Mouse (Mus musculus) neural tube, embryonic 12.5 days (tissue): Measurements from ENCODE around the gene Brca1. TPM values are rescaled to one million over a fixed set of nuclear protein-coding genes. Genes with fewer than 3 reads are reported as not detected.
"Not testable (repeated sequence)": the region's sequence is repeated elsewhere in the genome, so short reads cannot be mapped to it uniquely, and the experiment has no call there.

Experiments used
- ATAC-seq: fragments of 200-750 bp; cut with Nextera tagmentation; 2 replicates; pipeline ENCODE4 v1.8.0; 2017; ENCODE audit warnings: low read depth, mild to moderate bottlenecking, moderate TSS enrichment, moderate library complexity; ENCODE audit not compliant: low FRiP score
- H3K27ac ChIP-seq: fragments of 300-500 bp; sonication (generic); 2 replicates; pipeline ENCODE4 v1.5.1; 2016
- H3K27me3 ChIP-seq: fragments of 300-500 bp; sonication (generic); replicated peaks from 2 replicates; pipeline ENCODE4 v1.6.1; 2016; ENCODE audit warnings: mild to moderate bottlenecking
- H3K36me3 ChIP-seq: fragments of 300-500 bp; sonication (generic); 2 replicates; pipeline ENCODE4 v1.6.1; 2016; ENCODE audit warnings: mild to moderate bottlenecking
- H3K4me1 ChIP-seq: fragments of 300-500 bp; sonication (generic); 2 replicates; pipeline ENCODE4 v1.6.1; 2016
- H3K4me2 ChIP-seq: fragments of 300-500 bp; sonication (generic); replicated peaks from 2 replicates; pipeline ENCODE4 v1.6.1; 2016; ENCODE audit warnings: mild to moderate bottlenecking
- H3K4me3 ChIP-seq: fragments of 300-500 bp; sonication (generic); 2 replicates; pipeline ENCODE4 v1.5.1; 2016
- H3K9ac ChIP-seq: fragments of 300-500 bp; sonication (generic); 2 replicates; pipeline ENCODE4 v1.6.1; 2016; ENCODE audit warnings: mild to moderate bottlenecking
- H3K9me3 ChIP-seq: fragments of 300-500 bp; sonication (generic); 2 replicates; pipeline ENCODE4 v1.6.1; 2016; ENCODE audit warnings: mild to moderate bottlenecking
- WGBS: fragments of 180-500 bp; shearing (Covaris S2); methylation state at CpG from one replicate; pipeline ENCODE4 v1.1.7; 2016; 5-methylcytosine and 5-hydroxymethylcytosine counted together
- polyA plus RNA-seq: library from polyadenylated mRNA; unstranded; fragments of >200 nt; fragmentation: Nextera tagmentation; extraction: Ambion mirVana; gene quantifications from 2 replicates; pipeline ENCODE4 v1.2.1, GENCODE M21; 2016

Gene Brca1
- polyA plus RNA-seq, 1 experiment from 2014 or later, result 10.0 TPM

GRCm38 (mm10) chr11:101454702-101455101, 97.1 kb downstream of the Brca1 start:
- Histone ChIP-seq H3K27ac (no peak overlapping the region), H3K4me1 (peaks cover 7% of the 10 kb centered on the region), H3K9me3 (no peaks in the 10 kb centered on the region), H3K27me3 (no peaks in the 10 kb centered on the region), H3K4me2 (no peak overlapping the region), H3K36me3 (peaks cover 25% of the 10 kb centered on the region), H3K9ac (no peak overlapping the region), H3K4me3 (no peak overlapping the region)
- 61% methylated on average over 6 of the region's 6 CpGs for WGBS
- no peak for ATAC-seq

- H3K4me3 ChIP-seq, result no peak overlapping the region
- WGBS, result 77% methylated on average over 10 of the region's 10 CpGs
- no peak for ATAC-seq
Observed at GRCm38 (mm10) chr11:101452093-101452774, 99.5 kb downstream of the Brca1 start.

GRCm38 (mm10) chr11:101451536-101451935, 100.2 kb downstream of the Brca1 start:
- peaks cover 7% of the 10 kb centered on the region for H3K4me1 ChIP-seq
- no peak overlapping the region for H3K4me2 ChIP-seq
- no peak overlapping the region for H3K27ac ChIP-seq
- peaks cover under 1% of the 10 kb centered on the region; the same call in 1 of the 2 replicates for H3K36me3 ChIP-seq
- no peak overlapping the region for H3K9ac ChIP-seq
- ATAC-seq, result no peak
- H3K9me3 ChIP-seq, result no peaks in the 10 kb centered on the region
- no peaks in the 10 kb centered on the region for H3K27me3 ChIP-seq
- H3K4me3 ChIP-seq, result no peak overlapping the region
- WGBS, result 93% methylated on average over 10 of the region's 10 CpGs

More at GRCm38 (mm10) chr11:101452093-101452774, 99.5 kb downstream of the Brca1 start:
- Histone ChIP-seq H3K36me3 (peaks cover under 1% of the 10 kb centered on the region), H3K27ac (no peak overlapping the region), H3K4me1 (peaks cover 7% of the 10 kb centered on the region), H3K9ac (no peak overlapping the region), H3K9me3 (no peaks in the 10 kb centered on the region), H3K27me3 (no peaks in the 10 kb centered on the region), H3K4me2 (no peak overlapping the region)

GRCm38 (mm10) chr11:101450394-101450793, 101.4 kb downstream of the Brca1 start:
- no peak overlapping the region for H3K27ac ChIP-seq
- 85% methylated on average over 3 of the region's 3 CpGs for WGBS
- H3K36me3 ChIP-seq, result peaks cover 8% of the 10 kb centered on the region
- peaks cover 7% of the 10 kb centered on the region for H3K4me1 ChIP-seq
- H3K9ac ChIP-seq, result no peak overlapping the region
- no peak for ATAC-seq
- H3K9me3 ChIP-seq, result no peaks in the 10 kb centered on the region
- H3K27me3 ChIP-seq, result no peaks in the 10 kb centered on the region
- no peak overlapping the region for H3K4me3 ChIP-seq
- H3K4me2 ChIP-seq, result no peak overlapping the region

GRCm38 (mm10) chr11:101449596-101449995, 102.2 kb downstream of the Brca1 start:
- WGBS, result 93% methylated on average over 4 of the region's 4 CpGs
- not testable (repeated sequence) for H3K9me3 ChIP-seq, H3K4me2 ChIP-seq, H3K4me3 ChIP-seq, H3K9ac ChIP-seq, H3K27ac ChIP-seq, H3K27me3 ChIP-seq, H3K4me1 ChIP-seq, ATAC-seq
- H3K36me3 ChIP-seq, result peaks cover 14% of the 10 kb centered on the region

- ATAC-seq, result no peak
- H3K36me3 ChIP-seq, result peaks cover 21% of the 10 kb centered on the region
- H3K4me2 ChIP-seq, result 0 out of 2 replicates have a peak overlapping the region, but pooled peaks have one; percentile 9
- H3K27ac ChIP-seq, result no peak overlapping the region
- no peak overlapping the region for H3K4me3 ChIP-seq
- WGBS, result 80% methylated on average over 4 of the region's 4 CpGs
- no peak overlapping the region for H3K9ac ChIP-seq
- H3K4me1 ChIP-seq, result peaks cover 8% of the 10 kb centered on the region
- H3K9me3 ChIP-seq, result no peaks in the 10 kb centered on the region
- H3K27me3 ChIP-seq, result no peaks in the 10 kb centered on the region
Observed at GRCm38 (mm10) chr11:101448899-101449298, 102.9 kb downstream of the Brca1 start.

- Histone ChIP-seq H3K9me3 (no peaks in the 10 kb centered on the region), H3K4me1 (peaks cover 14% of the 10 kb centered on the region), H3K9ac (no peak within 1 kb of the TSS), H3K27ac (no peak within 1 kb of the TSS), H3K36me3 (peaks cover 26% of the 10 kb centered on the region), H3K4me2 (peak within 1 kb of the TSS; percentile 30), H3K4me3 (0 out of 2 replicates have a peak within 1 kb of the TSS, but pooled peaks have one; percentile 5), H3K27me3 (no peaks in the 10 kb centered on the region)
- no peak for ATAC-seq
- 34% methylated on average over 10 of the region's 10 CpGs for WGBS
Observed at GRCm38 (mm10) chr11:101448274-101448746, 103.4 kb downstream of the Brca1 start, which contains the start of gene Ifi35. Gene Ifi35 (plus strand): TSS chr11:101448407.

- no peak overlapping the region for H3K9ac ChIP-seq
- no peak for ATAC-seq
- H3K27ac ChIP-seq, result no peak overlapping the region
Observed at GRCm38 (mm10) chr11:101447786-101448185, 104.0 kb downstream of the Brca1 start.

GRCm38 (mm10) chr11:101446860-101447259, 104.9 kb downstream of the Brca1 start:
- Histone ChIP-seq H3K4me1 (peaks cover 17% of the 10 kb centered on the region), H3K36me3 (peaks cover 26% of the 10 kb centered on the region)
- not testable (repeated sequence) for H3K9ac ChIP-seq, H3K4me2 ChIP-seq, H3K4me3 ChIP-seq, ATAC-seq, H3K27me3 ChIP-seq, H3K27ac ChIP-seq, H3K9me3 ChIP-seq
- WGBS, result 90% methylated on average over 8 of the region's 8 CpGs

More at GRCm38 (mm10) chr11:101447786-101448185, 104.0 kb downstream of the Brca1 start:
- Histone ChIP-seq H3K4me2 (no peak overlapping the region), H3K9me3 (no peaks in the 10 kb centered on the region), H3K27me3 (no peaks in the 10 kb centered on the region), H3K4me1 (peaks cover 17% of the 10 kb centered on the region), H3K4me3 (no peak overlapping the region), H3K36me3 (peaks cover 26% of the 10 kb centered on the region)
- WGBS, result 94% methylated on average over 5 of the region's 5 CpGs

GRCm38 (mm10) chr11:101446319-101446718, 105.4 kb downstream of the Brca1 start:
- peaks cover 17% of the 10 kb centered on the region for H3K4me1 ChIP-seq
- no peak overlapping the region for H3K27ac ChIP-seq
- H3K27me3 ChIP-seq, result no peaks in the 10 kb centered on the region
- no peak overlapping the region for H3K4me2 ChIP-seq
- no peak for ATAC-seq
- no peak overlapping the region for H3K9ac ChIP-seq
- WGBS, result 88% methylated on average over 1 of the region's 1 CpGs
- no peaks in the 10 kb centered on the region for H3K9me3 ChIP-seq
- no peak overlapping the region for H3K4me3 ChIP-seq
- H3K36me3 ChIP-seq, result peaks cover 26% of the 10 kb centered on the region

GRCm38 (mm10) chr11:101442760-101443159, 109.0 kb downstream of the Brca1 start:
- Histone ChIP-seq H3K27me3 (no peaks in the 10 kb centered on the region), H3K9ac (peak overlapping the region; percentile 89), H3K4me1 (peaks cover 17% of the 10 kb centered on the region), H3K4me3 (peak overlapping the region; percentile 79), H3K36me3 (peaks cover 26% of the 10 kb centered on the region), H3K9me3 (no peaks in the 10 kb centered on the region), H3K27ac (peak overlapping the region; percentile 89), H3K4me2 (peak overlapping the region; percentile 87)
- ATAC-seq, result no peak
- WGBS, result 2% methylated on average over 14 of the region's 14 CpGs

GRCm38 (mm10) chr11:101442127-101442693, 109.5 kb downstream of the Brca1 start, which contains the start of gene Rpl27:
Gene Rpl27 (plus strand): TSS chr11:101442298.
- peak within 1 kb of the TSS; percentile 89 for H3K27ac ChIP-seq
- WGBS, result under 1% methylated on average over 42 of the region's 42 CpGs
- H3K4me3 ChIP-seq, result peak within 1 kb of the TSS; percentile 79
- H3K9me3 ChIP-seq, result no peaks in the 10 kb centered on the region
- H3K9ac ChIP-seq, result peak within 1 kb of the TSS; percentile 89
- peaks cover 26% of the 10 kb centered on the region for H3K36me3 ChIP-seq
- peak; percentile 100 for ATAC-seq
- H3K27me3 ChIP-seq, result no peaks in the 10 kb centered on the region
- H3K4me1 ChIP-seq, result peaks cover 17% of the 10 kb centered on the region
- H3K4me2 ChIP-seq, result peak within 1 kb of the TSS; percentile 87
